Comparison of ENCODE assay signal across 11 mouse cellular contexts in genomic region chr3:87323778-87324177, GRCm38 (mm10). TPM values are rescaled to one million over a fixed set of nuclear protein-coding genes. Genes with fewer than 3 reads are reported as not detected.
DNase-seq lines count a peak whose midpoint lies in the region; ATAC-seq and TF ChIP-seq lines count a peak whose summit lies in the region.
"Had no signal": no experiment of that assay in that cellular context is flagged by ENCODE, and none has a peak within 500 bp of the region (broad histone marks: within the 10 kb centered on the region; RNA-seq: fewer than 3 reads in every experiment).

No protein-coding gene starts in this region.

- TF ChIP-seq CTCF in left cerebral cortex, adult 2 months (IDR thresholded peaks at IDR 0.05): peak; percentile 67
- TF ChIP-seq CTCF in Patski (IDR thresholded peaks at IDR 0.05): peak; percentile 65

- POLR2A ChIA-PET in Patski (lab: Charles Lee): no interaction called here

- H3K4me3 ChIP-seq in left cerebral cortex, adult 2 months: no peak overlapping the region
- H3K4me3 ChIP-seq: heart, embryonic 13.5 days had no signal

- no peak for ATAC-seq in Patski
- ATAC-seq in megakaryocyte, adult 5-6 weeks (ENCODE audit: poor library complexity, severe bottlenecking): 0 out of 2 replicates have a peak, but pooled peaks have one; percentile 40

- in situ Hi-C loops in Patski (cut with MboI; ENCODE audit: low pct_unique_long_range_greater_than_20kb): loop anchor here (5.0 kb wide), 1 partner anchor 174 kb away; no protein-coding TSS in a partner anchor

- CTCF ChIA-PET in Patski (lab: Charles Lee): interaction anchor here (0.9 to 2.8 kb wide), 9 partner anchors 42 to 293 kb away, joined by 3 to 19 read pairs (median 4); no protein-coding TSS in a partner anchor

- DNase-seq in cerebellum, postnatal 14 days: peak; percentile 13 to 26
- DNase-seq in cerebellum, adult 18-20 months: no peak
- DNase-seq in left cerebral cortex, adult 2 months (ENCODE audit: extremely low spot score in 1 of 2, low spot score in 2 of 2): no peak
- DNase-seq in left cerebral cortex, postnatal 14 days (ENCODE audit: low spot score in 2 of 2): no peak
- no peak for DNase-seq in Patski (ENCODE audit: low read depth, low spot score)
- DNase-seq in spleen, postnatal 14 days (ENCODE audit: low spot score in 2 of 2): no peak
- no peak for DNase-seq in right cerebral cortex, postnatal 25 days

- peaks cover 22% of the 10 kb centered on the region for H3K27me3 ChIP-seq in Patski
- H3K27me3 ChIP-seq: heart, embryonic 13.5 days had no signal

- intact Hi-C loops in left cerebral cortex, adult 2 months (cut with DNase I): loop anchor here (1.0 to 5.0 kb wide), 3 partner anchors 81 to 176 kb away; no protein-coding TSS in a partner anchor
- intact Hi-C loops in left cerebral cortex, postnatal 14 days (cut with DNase I): loop anchor here (2.0 kb wide), 2 partner anchors 175 to 181 kb away; no protein-coding TSS in a partner anchor

- H3K27ac ChIP-seq in left cerebral cortex, adult 2 months: no peak overlapping the region
- H3K27ac ChIP-seq: heart, embryonic 13.5 days had no signal

RNA-seq across cellular contexts. Expression of gene Cd5l, which starts 33.9 kb away (rescaled TPM):
- not detected for total RNA-seq in left cerebral cortex, adult 2 months (2021)
- not detected for total RNA-seq in left cerebral cortex, postnatal 14 days (2021)
- not detected for polyA plus RNA-seq in Patski (2021)
- 0.62 TPM in 1 of 2 replicates, not detected in the other for total RNA-seq in megakaryocyte, adult 5-6 weeks (2015)
- 0.70 and 1.7 TPM in 2 replicates for total RNA-seq in megakaryocyte, adult 5-6 weeks (2017)
- total RNA-seq: left cerebral cortex, postnatal 25 days had no signal
- polyA plus RNA-seq: frontal cortex, adult 2 months; heart, embryonic 13.5 days had no signal

RNA-seq across cellular contexts. Expression of gene Fcrl1, which starts 52.4 kb away (rescaled TPM):
- under 1 TPM in 1 of 2 experiments, not detected in 1; 0.38 TPM for total RNA-seq in left cerebral cortex, adult 2 months (2021)
- total RNA-seq in left cerebral cortex, postnatal 14 days (2021): under 1 TPM in 1 of 2 experiments, not detected in 1; 0.68 TPM
- 0.22 TPM for polyA plus RNA-seq in Patski (2021)
- 4.0 and 5.8 TPM in 2 replicates for total RNA-seq in megakaryocyte, adult 5-6 weeks (2015)
- 2.9 and 3.6 TPM in 2 replicates for total RNA-seq in megakaryocyte, adult 5-6 weeks (2017)

Comparison
In these comparisons a context has a peak if more than half of its experiments do, and no peak if none do; other contexts are left out.
1. DNase-seq: peak in cerebellum, postnatal 14 days (2 of 2); none in cerebellum, adult 18-20 months (0 of 2), left cerebral cortex, adult 2 months (0 of 2), left cerebral cortex, postnatal 14 days (0 of 2), Patski (single experiment), spleen, postnatal 14 days (0 of 2) and right cerebral cortex, postnatal 25 days (single experiment).